Mouse (Mus musculus) olfactory bulb, adult 2 months (tissue): ENCODE data around the gene Gm20547.
"Not testable (repeated sequence)": the region's sequence is repeated elsewhere in the genome, so short reads cannot be mapped to it uniquely, and the experiment has no call there.

ENCODE experiments used
- CTCF ChIP-seq: fragments of 200-500 bp; IDR thresholded peaks from 2 replicates; pipeline ENCODE4 v1.5.1; 2012; ENCODE audit warnings: low read depth, mild to moderate bottlenecking, low read length, moderate library complexity; ENCODE audit not compliant: insufficient read depth
- POLR2A ChIP-seq: fragments of 200-500 bp; IDR thresholded peaks from 2 replicates; pipeline ENCODE4 v1.6.1; 2012; ENCODE audit warnings: mild to moderate bottlenecking, low read depth, low read length, moderate library complexity; ENCODE audit not compliant: insufficient read depth

DNA sequence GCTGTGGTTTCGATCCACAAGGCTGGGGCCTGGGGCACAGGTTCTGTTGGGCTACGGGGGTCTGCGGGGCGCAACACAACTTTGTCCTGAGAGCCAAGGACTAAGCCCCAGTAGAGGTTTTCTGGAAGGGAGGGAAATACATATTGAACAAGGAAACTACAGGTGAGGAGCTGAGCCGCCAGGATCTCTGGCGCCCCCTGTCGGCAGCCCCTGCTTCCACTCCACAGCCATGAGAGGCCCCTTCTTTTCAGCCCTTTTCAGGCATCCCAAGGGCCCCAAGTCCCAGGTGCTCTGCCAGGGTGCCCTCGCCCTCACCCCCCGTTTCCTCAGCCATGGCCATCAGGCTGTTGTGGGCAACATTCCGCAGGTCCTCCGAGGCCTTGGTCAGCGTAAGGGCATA lies 68.1 kb downstream of the Gm20547 start:
- TF ChIP-seq POLR2A = not testable (repeated sequence)
- TF ChIP-seq CTCF = peak; percentile 71
